Mouse (Mus musculus) midbrain, embryonic 14.5 days (tissue): ENCODE results near the gene Gm3417. TPM values are rescaled to one million over a fixed set of nuclear protein-coding genes. Genes with fewer than 3 reads are reported as not detected.
A peak's percentile ranks its signal among the peaks of the same experiment; 100 is the strongest.
"Not testable (repeated sequence)": the region's sequence is repeated elsewhere in the genome, so short reads cannot be mapped to it uniquely, and the experiment has no call there.

Experiments
- ATAC-seq: fragments of 200-750 bp; cut with Nextera tagmentation; 2 replicates; pipeline ENCODE4 v1.8.0; 2017; ENCODE audit warnings: moderate number of reproducible peaks, moderate library complexity; ENCODE audit not compliant: low FRiP score, low TSS enrichment
- DNase-seq: peaks from one replicate; pipeline ENCODE4 v3.0.0-alpha.2; 2015
- H3K27ac ChIP-seq: fragments of 300-500 bp; sonication (generic); replicated peaks from 2 replicates; pipeline ENCODE4 v1.5.1; 2014; ENCODE audit warnings: mild to moderate bottlenecking, low read depth, low read length, moderate library complexity
- H3K27me3 ChIP-seq: fragments of 300-500 bp; sonication (generic); 2 replicates; pipeline ENCODE4 v1.6.1; 2014; ENCODE audit warnings: low read length, control low read depth, mixed read lengths; ENCODE audit not compliant: control insufficient read depth, insufficient read depth
- H3K36me3 ChIP-seq: fragments of 300-500 bp; sonication (generic); 2 replicates; pipeline ENCODE4 v1.6.1; 2014; ENCODE audit warnings: low read length, control low read depth; ENCODE audit not compliant: control insufficient read depth, insufficient read depth
- H3K4me1 ChIP-seq: fragments of 300-500 bp; sonication (generic); 2 replicates; pipeline ENCODE4 v1.6.1; 2014; ENCODE audit warnings: mild to moderate bottlenecking, antibody characterized with exemption, low read length, control low read depth; ENCODE audit not compliant: control insufficient read depth, insufficient read depth
- H3K4me2 ChIP-seq: fragments of 300-500 bp; sonication (generic); 2 replicates; pipeline ENCODE4 v1.6.1; 2014; ENCODE audit warnings: mild to moderate bottlenecking, low read length, moderate library complexity
- H3K4me3 ChIP-seq: fragments of 300-500 bp; sonication (generic); replicated peaks from 2 replicates; pipeline ENCODE4 v1.5.1; 2014; ENCODE audit warnings: low read depth, low read length
- H3K9ac ChIP-seq: fragments of 300-500 bp; sonication (generic); replicated peaks from 2 replicates; pipeline ENCODE4 v1.6.1; 2014; ENCODE audit warnings: mild to moderate bottlenecking, low read length, moderate library complexity
- H3K9me3 ChIP-seq: fragments of 300-500 bp; sonication (generic); 2 replicates; pipeline ENCODE4 v1.6.1; 2016; ENCODE audit warnings: low read length, control low read depth, mixed read lengths; ENCODE audit not compliant: control insufficient read depth
- WGBS: fragments of 180-500 bp; shearing (Covaris S2); extraction: QIAGEN DNeasy Blood & Tissue Kit; methylation state at CpG from one replicate; pipeline ENCODE4 v1.1.7; 2014; 5-methylcytosine and 5-hydroxymethylcytosine counted together
- polyA plus RNA-seq: library from polyadenylated mRNA; unstranded; fragments of >200 nt; fragmentation: Nextera tagmentation; extraction: Ambion mirVana; gene quantifications from 2 replicates; pipeline ENCODE4 v1.2.1, GENCODE M21; 2014

Gm3417 gene
- polyA plus RNA-seq, 1 experiment from 2014 or later: 0.36 TPM

GRCm38 (mm10) chr17:14942181-14942580 is 36.4 kb downstream of the Gm3417 start:
- H3K27me3 ChIP-seq, DNase-seq, H3K27ac ChIP-seq, H3K9me3 ChIP-seq, ATAC-seq: not testable (repeated sequence)
- Histone ChIP-seq H3K4me1 (peaks cover 16% of the 10 kb centered on the region), H3K4me3 (peak overlapping the region; percentile 59), H3K9ac (peak overlapping the region; percentile 86; the same call in 1 of the 2 replicates), H3K4me2 (peak overlapping the region; percentile 78), H3K36me3 (peaks cover 20% of the 10 kb centered on the region)
- WGBS: 60% methylated on average over 6 of the region's 6 CpGs

- ATAC-seq (no peak), DNase-seq (no peak)
- H3K9me3 ChIP-seq: no peaks in the 10 kb centered on the region
- no peaks in the 10 kb centered on the region for H3K4me1 ChIP-seq
- no peak overlapping the region for H3K4me2 ChIP-seq
- 75% methylated on average over 5 of the region's 5 CpGs for WGBS
- no peak overlapping the region for H3K4me3 ChIP-seq
- H3K36me3 ChIP-seq: no peaks in the 10 kb centered on the region
- H3K27ac ChIP-seq: no peak overlapping the region
- H3K27me3 ChIP-seq: no peaks in the 10 kb centered on the region
- H3K9ac ChIP-seq: no peak overlapping the region
Measured at GRCm38 (mm10) chr17:14935841-14936605, 42.6 kb downstream of the Gm3417 start.

- DNase-seq, ATAC-seq: not testable (repeated sequence)
Measured at GRCm38 (mm10) chr17:14935280-14935679, 43.3 kb downstream of the Gm3417 start.

GRCm38 (mm10) chr17:14931469-14931868 is 47.1 kb downstream of the Gm3417 start:
- Histone ChIP-seq H3K4me1 (no peaks in the 10 kb centered on the region), H3K4me3 (no peak overlapping the region), H3K9me3 (no peaks in the 10 kb centered on the region), H3K27me3 (no peaks in the 10 kb centered on the region), H3K36me3 (no peaks in the 10 kb centered on the region), H3K27ac (no peak overlapping the region), H3K9ac (no peak overlapping the region), H3K4me2 (no peak overlapping the region)
- ATAC-seq (no peak), DNase-seq (no peak)
- WGBS: 84% methylated on average over 5 of the region's 5 CpGs

More at GRCm38 (mm10) chr17:14935280-14935679, 43.3 kb downstream of the Gm3417 start:
- not testable (repeated sequence) for H3K4me3 ChIP-seq, H3K27me3 ChIP-seq, H3K36me3 ChIP-seq, H3K4me1 ChIP-seq, H3K4me2 ChIP-seq, H3K9me3 ChIP-seq, H3K9ac ChIP-seq, H3K27ac ChIP-seq
- WGBS: 92% methylated on average over 14 of the region's 14 CpGs

GRCm38 (mm10) chr17:14930697-14931096 is 47.9 kb downstream of the Gm3417 start:
- Histone ChIP-seq H3K9me3 (no peaks in the 10 kb centered on the region), H3K4me3 (no peak overlapping the region), H3K27me3 (no peaks in the 10 kb centered on the region), H3K27ac (no peak overlapping the region), H3K9ac (no peak overlapping the region), H3K36me3 (no peaks in the 10 kb centered on the region), H3K4me1 (no peaks in the 10 kb centered on the region), H3K4me2 (no peak overlapping the region)
- DNase-seq (no peak), ATAC-seq (no peak)
- WGBS: 91% methylated on average over 7 of the region's 7 CpGs

- no peaks in the 10 kb centered on the region for H3K4me1 ChIP-seq
- H3K4me3 ChIP-seq: no peak overlapping the region
- DNase-seq (no peak), ATAC-seq (no peak)
- no peaks in the 10 kb centered on the region for H3K27me3 ChIP-seq
- H3K9me3 ChIP-seq: no peaks in the 10 kb centered on the region
- H3K4me2 ChIP-seq: no peak overlapping the region
- no peak overlapping the region for H3K27ac ChIP-seq
- H3K36me3 ChIP-seq: no peaks in the 10 kb centered on the region
- no peak overlapping the region for H3K9ac ChIP-seq
- WGBS: 71% methylated on average over 5 of the region's 5 CpGs
Measured at GRCm38 (mm10) chr17:14928631-14929030, 50.0 kb downstream of the Gm3417 start.

GRCm38 (mm10) chr17:14927644-14928218 is 50.9 kb downstream of the Gm3417 start:
- Histone ChIP-seq H3K4me3 (no peak overlapping the region), H3K4me2 (no peak overlapping the region), H3K27me3 (no peaks in the 10 kb centered on the region), H3K4me1 (no peaks in the 10 kb centered on the region), H3K36me3 (no peaks in the 10 kb centered on the region), H3K27ac (no peak overlapping the region), H3K9ac (no peak overlapping the region), H3K9me3 (no peaks in the 10 kb centered on the region)
- 83% methylated on average over 8 of the region's 8 CpGs for WGBS
- ATAC-seq: no peak
- no peak for DNase-seq

- H3K4me1 ChIP-seq: no peaks in the 10 kb centered on the region
- ATAC-seq: no peak
- no peak overlapping the region for H3K4me3 ChIP-seq
- DNase-seq: no peak
- no peak overlapping the region for H3K4me2 ChIP-seq
- no peak overlapping the region for H3K9ac ChIP-seq
- no peaks in the 10 kb centered on the region for H3K9me3 ChIP-seq
- no peaks in the 10 kb centered on the region for H3K27me3 ChIP-seq
- 82% methylated on average over 6 of the region's 6 CpGs for WGBS
- no peaks in the 10 kb centered on the region for H3K36me3 ChIP-seq
- no peak overlapping the region for H3K27ac ChIP-seq
Measured at GRCm38 (mm10) chr17:14921582-14921981, 57.0 kb downstream of the Gm3417 start.

GRCm38 (mm10) chr17:14917866-14918265 is 60.7 kb downstream of the Gm3417 start:
- H3K4me1 ChIP-seq: no peaks in the 10 kb centered on the region
- no peak overlapping the region for H3K4me2 ChIP-seq
- DNase-seq: no peak
- no peak overlapping the region for H3K27ac ChIP-seq
- no peaks in the 10 kb centered on the region for H3K36me3 ChIP-seq
- no peak overlapping the region for H3K9ac ChIP-seq
- H3K4me3 ChIP-seq: no peak overlapping the region
- WGBS: 91% methylated on average over 8 of the region's 8 CpGs
- ATAC-seq: no peak
- H3K9me3 ChIP-seq: no peaks in the 10 kb centered on the region
- no peaks in the 10 kb centered on the region for H3K27me3 ChIP-seq
